ENCODE assay signal across 20 mouse cellular contexts in the genomic region with DNA sequence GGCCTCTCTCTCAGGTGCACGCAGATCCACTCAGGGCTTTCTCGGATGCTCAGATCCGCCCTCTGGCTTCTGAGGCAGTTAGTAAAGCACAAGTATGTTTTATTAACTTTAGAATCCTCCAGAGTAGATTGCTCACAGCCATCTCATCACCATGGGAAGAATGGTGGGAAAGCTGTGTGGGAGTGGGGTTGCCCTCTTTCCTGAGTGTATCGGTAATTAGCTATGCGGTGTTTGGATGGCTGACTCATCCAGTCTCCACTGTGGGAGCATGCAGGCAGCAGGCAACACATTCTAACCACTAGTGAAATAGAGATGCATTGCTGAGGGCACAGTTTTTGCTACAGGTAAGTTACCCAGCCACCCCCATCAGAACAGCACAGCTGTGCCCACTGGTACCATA.
DNase-seq lines count a peak whose midpoint lies in the region.
"Had no signal": no experiment of that assay in that cellular context is flagged by ENCODE, and none has a peak within 500 bp of the region (broad histone marks: within the 10 kb centered on the region; RNA-seq: fewer than 3 reads in every experiment).

No protein-coding gene starts in this region.

- peak; percentile 51 to 55 for DNase-seq in frontal cortex, postnatal 36 days (ENCODE audit: low spot score in 2 of 2)
- DNase-seq in frontal cortex, postnatal 25 days (ENCODE audit: low spot score in 2 of 2) = no peak
- DNase-seq in right cerebral cortex, adult 18-20 months = peak; percentile 83
- DNase-seq in right cerebral cortex, postnatal 14 days = no peak
- peak; percentile 69 for DNase-seq in left cerebral cortex, adult 9 months (ENCODE audit: low spot score in 2 of 2)
- peak; percentile 39 to 44 for DNase-seq in right cerebral cortex, postnatal 36 days (ENCODE audit: low spot score in 2 of 2)
- DNase-seq in lung, postnatal 25 days (ENCODE audit: low spot score) = no peak
- DNase-seq: adrenal gland, postnatal 14 days; cerebellum, adult 18-20 months; cerebellum, postnatal 10 days; gastrocnemius, postnatal 10 days; kidney, adult 8-10 months; kidney, postnatal 4 days; liver; lung, adult 2 months; lung, postnatal 14 days; retina, postnatal 1 day; spleen, adult 18-20 months; thymus, adult 18-20 months; thymus, postnatal 25 days had no signal

Comparison
In these comparisons a context has a peak if more than half of its experiments do, and no peak if none do; other contexts are left out.
1. DNase-seq: peak in frontal cortex, postnatal 36 days (2 of 2), right cerebral cortex, adult 18-20 months (single experiment), left cerebral cortex, adult 9 months (2 of 2) and right cerebral cortex, postnatal 36 days (2 of 2); none in frontal cortex, postnatal 25 days (0 of 2), right cerebral cortex, postnatal 14 days (single experiment) and lung, postnatal 25 days (single experiment).